Mouse (Mus musculus) gastrocnemius, postnatal 14 days (tissue): ENCODE results near the gene Abcc3. TPM values are rescaled to one million over a fixed set of nuclear protein-coding genes. Genes with fewer than 3 reads are reported as not detected.

Source experiments
- DNase-seq: peaks from one replicate; pipeline ENCODE4 v3.0.0; 2021; ENCODE audit warnings: mixed read lengths
- intact Hi-C: fragments of 180-260 bp; cut with DNase I; formaldehyde crosslinking; loops from one replicate; pipeline ENCODE4 v1.15.1; 2025; ENCODE audit warnings: low total_unique reads
- total RNA-seq, 2 experiments: library from RNA; stranded (reverse); gene quantifications; 2 replicates each; pipeline ENCODE4 v1.2.3; 2021

Gene Abcc3
- total RNA-seq, 2 experiments from 2014 or later = 0.93 to 1.5 TPM

DNA sequence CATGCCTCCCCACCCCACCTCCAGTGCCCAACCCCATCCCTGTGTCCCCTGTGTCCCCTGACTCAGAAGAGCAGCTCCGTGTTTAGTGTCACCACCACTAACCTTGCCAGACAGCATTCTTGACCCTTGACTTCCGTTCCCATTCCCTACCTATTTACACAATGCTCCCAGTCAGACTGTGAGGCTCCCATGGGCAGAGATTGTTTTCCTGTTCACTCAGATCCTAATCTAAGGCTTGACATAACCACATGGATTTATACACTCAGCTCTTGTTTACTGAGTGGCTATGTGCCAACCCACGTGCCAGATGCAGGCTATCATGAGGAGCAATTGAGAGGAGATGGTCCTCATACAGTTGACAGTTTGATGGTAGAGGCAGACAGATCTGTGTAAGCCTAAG is 27.5 kb downstream of the Abcc3 start:
- intact Hi-C loops = no loop called here
- DNase-seq = no peak

DNA sequence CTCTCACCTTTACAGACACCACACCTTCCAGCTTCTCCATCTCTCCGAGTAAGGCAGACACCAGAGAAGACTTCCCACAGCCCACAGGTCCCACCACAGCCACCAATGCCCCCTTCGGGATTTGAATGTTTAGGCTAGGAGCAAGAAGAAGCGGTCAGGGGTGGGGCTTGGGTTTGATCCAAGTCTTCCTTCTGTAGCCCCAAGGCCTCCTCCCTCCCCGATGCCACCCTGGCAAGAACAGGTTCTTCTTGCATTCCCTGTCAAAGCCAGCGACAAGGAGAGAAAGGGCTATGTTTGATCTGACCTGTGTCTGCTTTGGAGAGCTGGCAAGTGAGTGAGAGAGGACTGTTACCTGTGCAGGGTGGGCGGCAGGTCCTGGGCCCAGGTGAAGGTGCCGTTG is 29.1 kb downstream of the Abcc3 start:
- DNase-seq = no peak
- intact Hi-C loops = no loop called here

DNA sequence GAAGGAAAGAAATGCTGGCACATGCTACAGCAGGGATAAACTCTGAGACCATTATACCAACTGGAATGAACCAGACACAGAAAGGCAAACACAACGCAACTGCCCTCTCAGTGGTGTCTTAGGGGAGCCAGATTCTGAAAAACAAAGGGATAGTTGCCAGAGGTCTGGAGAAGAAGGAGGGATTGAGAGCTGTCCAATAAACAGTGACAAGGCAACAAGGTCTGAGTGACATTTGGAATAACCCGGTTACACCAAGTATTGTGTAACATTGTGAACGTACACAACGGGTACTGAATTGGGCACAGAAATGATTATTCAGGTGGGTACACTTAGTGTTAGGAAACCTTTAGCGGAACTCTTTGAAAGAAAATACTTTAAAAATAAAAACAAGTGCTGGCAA is 30.7 kb downstream of the Abcc3 start:
- no peak for DNase-seq
- intact Hi-C loops = no loop called here

DNA sequence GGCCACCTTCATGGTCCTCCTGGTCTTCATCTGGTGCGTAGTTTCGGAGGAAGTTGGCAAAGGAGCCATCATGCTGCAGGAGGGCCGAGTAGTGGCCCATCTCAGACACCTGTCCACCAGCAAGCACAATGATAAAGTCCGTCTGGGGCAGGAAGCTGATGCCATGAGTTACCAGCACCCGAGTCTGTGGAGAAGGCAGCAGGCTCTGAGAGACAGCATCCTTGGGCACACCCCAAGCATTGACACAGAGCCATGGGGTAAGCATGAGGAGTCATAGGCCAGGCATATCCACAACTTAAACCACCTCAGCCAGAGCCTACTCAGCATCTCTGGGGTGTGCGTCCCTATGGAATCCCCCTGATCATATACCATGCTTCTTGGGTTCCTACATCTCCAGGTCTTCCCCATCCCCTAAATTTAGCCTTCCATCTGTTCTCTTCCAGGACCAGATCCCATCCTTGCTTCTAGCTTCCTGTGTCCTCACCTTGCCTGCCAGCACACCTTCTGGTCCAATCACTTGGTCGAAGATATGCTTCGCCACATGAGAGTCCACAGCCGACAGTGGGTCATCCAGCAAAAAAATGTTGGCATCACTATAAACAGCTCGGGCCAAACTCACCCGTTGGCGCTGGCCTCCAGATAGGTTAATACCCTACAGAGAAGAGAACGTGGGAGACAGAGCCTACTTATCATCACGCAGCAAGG is 31.5 kb downstream of the Abcc3 start:
- intact Hi-C loops = no loop called here
- DNase-seq = no peak

GRCm38 (mm10) chr11:94359168-94359567 is 33.6 kb downstream of the Abcc3 start:
- intact Hi-C loops = loop anchor here (5.0 kb wide), 1 partner anchor 33 kb away; the partner anchor contains the start of gene Abcc3
- DNase-seq = no peak

GRCm38 (mm10) chr11:94355521-94356217 is 37.1 kb downstream of the Abcc3 start:
- intact Hi-C loops = loop anchor here (5.0 kb wide), 1 partner anchor 37 kb away; the partner anchor contains the start of gene Abcc3

DNA sequence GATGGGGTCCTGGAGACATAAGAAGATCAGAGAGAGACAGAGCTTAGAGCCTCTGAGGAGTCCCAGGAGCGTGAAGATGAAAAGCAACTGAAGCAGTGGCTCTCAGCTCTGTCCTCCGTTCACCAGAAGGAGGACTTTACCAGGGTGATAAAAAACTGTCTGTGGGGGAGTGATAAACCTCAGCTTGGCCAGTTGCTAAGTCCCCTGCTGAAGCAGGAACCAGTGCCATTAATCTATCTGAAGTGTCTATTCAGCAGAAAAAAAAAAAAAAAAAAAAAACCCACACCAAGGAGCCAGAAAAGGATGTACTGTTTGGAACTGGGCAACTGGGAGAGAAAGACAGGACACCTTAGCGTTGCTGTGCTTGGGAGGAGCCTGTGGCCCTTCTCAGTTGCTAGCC is 41.7 kb downstream of the Abcc3 start:
- DNase-seq = no peak
- intact Hi-C loops = no loop called here

More at GRCm38 (mm10) chr11:94355521-94356217, 37.1 kb downstream of the Abcc3 start:
- DNase-seq = no peak

DNA sequence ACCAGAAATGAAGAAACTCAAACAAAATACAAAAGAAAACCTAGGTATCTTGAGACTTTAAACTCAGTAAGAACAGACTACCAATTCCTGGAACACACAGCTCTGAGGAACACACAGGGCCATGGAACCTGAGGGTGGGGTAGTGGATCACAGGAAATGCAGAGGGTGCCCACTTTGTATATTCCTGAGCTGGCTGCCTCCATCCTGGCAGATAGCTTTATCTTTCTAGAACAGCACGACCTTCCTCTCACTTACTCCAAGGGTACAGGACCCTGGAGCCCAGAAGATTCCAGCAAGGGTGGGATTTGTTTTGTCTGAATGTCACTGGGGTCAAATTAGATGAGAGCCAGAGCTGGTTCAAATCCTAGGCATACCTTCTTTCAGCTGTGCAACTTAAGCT is 42.5 kb downstream of the Abcc3 start:
- intact Hi-C loops = no loop called here
- no peak for DNase-seq

- intact Hi-C loops = no loop called here
- no peak for DNase-seq
Observed at GRCm38 (mm10) chr11:94349839-94350238, 43.0 kb downstream of the Abcc3 start.

DNA sequence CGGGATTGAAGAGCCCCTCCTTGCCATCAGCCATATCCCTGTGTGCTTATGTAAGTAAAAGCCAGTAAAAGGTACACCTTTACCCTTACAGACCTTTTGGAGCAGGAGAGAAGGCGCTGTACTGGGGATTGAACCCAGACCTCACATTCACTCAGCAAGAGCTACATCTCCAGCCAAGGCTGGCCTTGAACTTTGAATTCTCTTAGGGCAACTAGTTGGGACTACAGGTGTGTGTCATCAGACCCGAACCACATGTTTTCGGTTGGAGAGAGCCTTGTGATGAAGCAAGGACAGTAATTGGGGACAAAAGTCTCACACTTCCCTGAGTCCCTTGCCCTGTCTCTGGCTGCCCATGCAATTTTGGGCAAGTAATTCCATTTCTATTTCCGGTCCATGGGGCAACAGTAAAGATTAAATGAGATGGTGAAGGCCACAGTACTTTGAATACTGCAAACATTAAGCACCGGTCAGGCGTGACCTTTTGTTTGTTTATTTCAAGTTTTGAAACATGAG is 45.7 kb downstream of the Abcc3 start:
- intact Hi-C loops = no loop called here
- no peak for DNase-seq

- no peak for DNase-seq
- intact Hi-C loops = no loop called here
Observed at GRCm38 (mm10) chr11:94346611-94347010, 46.2 kb downstream of the Abcc3 start.

- intact Hi-C loops = no loop called here
- no peak for DNase-seq
Observed at GRCm38 (mm10) chr11:94345926-94346325, 46.9 kb downstream of the Abcc3 start.

DNA sequence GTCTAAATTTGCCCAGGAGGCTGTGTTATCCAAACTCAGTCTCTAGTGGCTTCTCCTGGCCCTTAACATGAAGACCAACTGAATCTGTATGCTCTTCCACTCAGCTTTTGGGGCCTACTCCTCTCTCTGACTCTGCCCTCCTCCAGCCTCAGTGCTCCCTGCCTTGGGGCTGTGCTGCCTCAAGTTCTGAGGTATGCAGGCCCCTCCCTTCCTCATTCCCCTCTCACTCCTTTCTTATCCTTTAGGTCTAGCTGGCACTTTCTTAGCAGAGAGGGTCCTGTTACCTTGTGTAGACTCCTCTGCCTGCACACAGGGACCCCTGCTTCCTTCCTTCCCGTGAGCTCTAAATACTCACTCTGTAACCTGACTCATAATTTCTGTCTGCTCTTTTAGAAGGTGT is 48.3 kb downstream of the Abcc3 start:
- intact Hi-C loops = loop anchor here (5.0 kb wide), 2 partner anchors 143 to 203 kb away; partner anchors contain the start of genes Rsad1 and Spata20
- DNase-seq = no peak

DNA sequence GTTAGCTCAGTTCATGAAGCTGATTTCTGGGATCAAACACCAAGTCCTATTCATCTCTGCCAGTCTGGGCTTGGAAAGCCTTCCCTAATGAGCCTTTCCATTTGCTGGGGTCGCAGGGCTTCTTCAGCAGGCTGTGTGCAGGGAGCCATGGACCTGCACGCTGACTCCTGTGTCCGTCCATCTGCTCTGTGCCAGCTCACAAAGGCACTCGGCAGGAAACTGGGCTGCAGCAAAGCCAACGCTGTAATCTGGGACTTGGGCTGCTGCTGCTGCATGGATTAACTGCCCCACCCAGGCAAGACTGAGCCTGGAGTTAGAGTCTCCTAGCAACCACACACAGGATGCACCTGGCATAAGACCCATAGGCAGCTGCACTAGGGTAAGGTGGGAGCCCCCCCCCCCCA is 48.8 kb downstream of the Abcc3 start:
- DNase-seq = no peak
- intact Hi-C loops = loop anchor here (5.0 kb wide), 2 partner anchors 143 to 203 kb away; partner anchors contain the start of genes Rsad1 and Spata20

GRCm38 (mm10) chr11:94342114-94342905 is 50.5 kb downstream of the Abcc3 start:
- DNase-seq = no peak
- intact Hi-C loops = loop anchor here (5.0 kb wide), 2 partner anchors 145 to 205 kb away; partner anchors contain the start of genes Rsad1 and Spata20

- intact Hi-C loops = loop anchor here (2.0 to 5.0 kb wide), 3 partner anchors 64 to 206 kb away; partner anchors contain the start of genes Rsad1 and Spata20
- no peak for DNase-seq
Observed at GRCm38 (mm10) chr11:94340948-94341933, 51.6 kb downstream of the Abcc3 start.

- DNase-seq = peak; percentile 43
- intact Hi-C loops = loop anchor here (2.0 to 5.0 kb wide), 3 partner anchors 65 to 207 kb away; partner anchors contain the start of genes Rsad1 and Spata20
Observed at GRCm38 (mm10) chr11:94339732-94340585, 52.8 kb downstream of the Abcc3 start.
